Mouse (Mus musculus): ENCODE results near the gene Ceacam11.
"Not testable (repeated sequence)": the region's sequence is repeated elsewhere in the genome, so short reads cannot be mapped to it uniquely, and the experiment has no call there.

Ceacam11 gene

DNA sequence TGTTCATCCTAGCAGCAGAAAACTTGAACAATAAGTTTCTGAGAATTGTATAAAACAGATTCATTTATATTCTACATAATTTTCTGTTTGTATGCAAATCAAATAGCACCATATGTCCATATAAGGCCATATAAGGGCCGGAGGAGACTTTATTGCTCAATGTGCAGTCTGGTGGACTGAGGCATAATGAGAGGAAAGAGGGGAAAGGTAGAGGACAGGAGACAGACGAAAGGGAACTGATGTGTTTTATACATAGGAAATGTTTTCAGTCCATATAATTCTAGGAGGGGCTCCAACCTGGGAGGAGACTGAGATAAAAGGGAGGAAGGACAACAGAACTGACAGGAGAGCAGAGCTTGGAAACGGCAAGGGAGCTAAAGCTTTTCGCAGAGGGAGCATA is at the start of gene Ceacam11:
Ceacam11 (plus strand) TSS at position 301 of the 400 bp plus-strand sequence.
- DNase-seq: no peak

DNA sequence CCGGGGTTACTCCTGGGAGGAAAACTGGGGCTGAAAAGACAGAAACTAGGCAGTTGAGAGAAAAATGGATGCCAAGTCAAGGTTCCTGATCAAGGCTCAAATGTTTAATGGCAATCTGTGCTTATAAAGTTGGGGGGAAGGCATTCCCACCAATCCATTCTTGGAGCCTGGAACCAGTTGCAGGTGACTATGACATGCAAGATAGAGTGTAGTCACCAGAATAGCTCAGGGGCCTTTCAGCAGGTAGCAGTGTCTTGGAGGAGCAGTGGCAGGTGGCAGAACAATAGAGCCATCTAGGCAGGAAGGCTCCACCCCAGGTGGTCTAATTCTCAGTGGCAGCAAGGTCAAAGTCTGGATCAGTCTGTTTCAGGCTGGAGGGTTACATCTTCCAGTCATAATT is 29.2 kb downstream of the Ceacam11 start:
- not testable (repeated sequence) for DNase-seq

GRCm38 (mm10) chr7:18009589-18009988 is 37.7 kb downstream of the Ceacam11 start, which contains the start of gene Ceacam13:
Gene Ceacam13, plus strand, starts transcription at chr7:18009889.
- no peak for DNase-seq
